Mouse (Mus musculus): ENCODE data around the gene Dcp1a.
A peak's percentile ranks its signal among the peaks of the same experiment; 100 is the strongest.
"Not testable (repeated sequence)": the region's sequence is repeated elsewhere in the genome, so short reads cannot be mapped to it uniquely, and the experiment has no call there.

The Dcp1a gene

DNA sequence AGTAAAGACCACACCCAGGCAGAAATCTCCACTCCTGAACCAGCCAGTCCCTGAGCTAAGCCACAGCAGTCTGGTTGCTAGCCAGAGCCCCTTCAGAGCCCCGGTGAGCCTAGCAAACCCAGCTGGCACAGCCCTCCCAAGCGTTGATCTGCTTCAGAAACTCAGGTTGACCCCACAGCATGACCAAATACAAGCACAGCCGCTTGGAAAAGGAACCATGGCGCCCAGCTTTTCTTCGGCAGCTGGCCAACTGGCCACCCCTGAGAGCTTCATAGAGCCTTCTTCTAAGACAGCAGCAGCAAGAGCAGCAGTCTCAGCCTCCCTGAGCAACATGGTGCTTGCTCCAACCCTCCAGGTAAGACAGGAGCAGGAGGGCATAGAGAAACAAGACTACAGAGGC, 40.0 kb downstream of the Dcp1a start:
- no peak for DNase-seq (ENCODE audit: low read depth)

DNA sequence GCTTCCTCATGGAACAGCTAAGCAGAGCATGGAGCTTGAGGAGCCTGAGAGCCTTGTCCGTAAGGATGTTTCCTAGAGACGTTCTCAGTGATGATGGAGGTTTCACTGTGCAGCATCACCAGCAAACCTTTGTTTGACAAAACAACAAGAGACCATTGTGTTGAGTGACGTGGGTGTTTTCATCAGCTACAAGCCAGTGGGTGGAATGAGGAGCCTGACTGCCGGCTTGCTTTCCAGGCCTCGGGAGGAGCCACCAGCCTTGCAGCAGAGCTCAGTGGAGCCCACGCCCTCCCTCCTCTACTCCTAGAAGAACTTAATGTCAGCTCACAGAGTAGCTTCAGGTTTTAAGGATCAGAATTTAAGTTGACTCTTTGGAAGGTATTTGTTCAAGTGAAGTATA, 44.0 kb downstream of the Dcp1a start:
- DNase-seq (ENCODE audit: low read depth) = no peak

DNA sequence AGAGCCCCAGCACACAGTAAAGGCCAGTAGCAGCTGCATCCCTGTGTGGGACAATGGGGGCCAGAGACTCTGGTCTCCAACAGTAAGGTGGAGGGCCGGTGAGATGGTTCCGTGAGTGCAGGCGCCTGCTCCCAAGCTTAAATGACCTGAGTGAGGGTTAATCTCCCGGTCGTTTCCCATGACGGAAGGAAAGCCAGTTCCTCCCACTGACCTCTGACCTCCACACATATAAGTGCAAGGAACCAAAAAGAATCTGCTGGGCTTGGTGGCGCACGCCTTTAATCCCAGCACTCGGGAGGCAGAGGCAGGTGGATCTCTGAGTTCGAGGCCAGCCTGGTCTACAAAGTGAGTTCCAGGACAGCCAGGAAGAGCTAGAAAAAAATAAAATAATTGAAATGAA, 49.1 kb downstream of the Dcp1a start:
- no peak for DNase-seq (ENCODE audit: low read depth)

DNA sequence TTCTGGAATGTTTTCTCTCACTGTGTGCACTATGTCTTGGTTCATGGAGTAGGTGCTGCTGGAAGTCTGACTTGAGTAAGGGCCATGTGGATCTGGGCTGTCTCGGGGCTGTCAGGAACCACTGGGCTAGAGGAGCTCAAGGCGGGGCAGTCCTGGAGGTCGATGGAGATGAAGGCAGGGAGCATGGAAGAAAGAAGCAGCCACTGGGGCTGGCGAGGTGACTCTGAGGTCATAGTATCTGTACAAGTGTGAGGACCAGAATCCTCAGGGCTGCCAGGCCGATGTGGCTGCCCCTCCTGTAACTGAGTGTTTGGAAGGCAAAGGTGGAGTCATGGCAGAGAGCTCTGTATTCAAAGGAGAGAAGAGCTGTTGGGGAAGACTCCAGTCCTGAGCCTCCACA, 49.6 kb downstream of the Dcp1a start:
- no peak for DNase-seq (ENCODE audit: low read depth)

DNA sequence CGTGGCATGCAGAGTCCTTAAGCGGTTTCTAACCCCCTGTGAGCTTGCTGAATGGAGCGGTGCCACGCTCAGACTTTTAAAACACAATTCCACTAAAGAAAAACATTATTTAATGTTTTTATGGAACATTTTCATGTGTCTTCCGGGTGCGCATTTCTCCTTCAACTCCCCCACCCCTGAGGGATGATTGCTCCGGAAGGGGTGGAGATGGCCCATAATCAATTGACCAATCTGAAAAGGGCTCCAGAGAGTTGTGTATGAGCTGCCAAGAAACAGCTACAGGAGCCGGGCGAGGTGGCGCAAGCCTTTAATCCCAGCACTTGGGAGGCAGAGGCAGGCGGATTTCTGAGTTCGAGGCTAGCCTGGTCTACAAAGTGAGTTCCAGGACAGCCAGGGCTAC, 50.1 kb downstream of the Dcp1a start:
- no peak for DNase-seq (ENCODE audit: low read depth)

DNA sequence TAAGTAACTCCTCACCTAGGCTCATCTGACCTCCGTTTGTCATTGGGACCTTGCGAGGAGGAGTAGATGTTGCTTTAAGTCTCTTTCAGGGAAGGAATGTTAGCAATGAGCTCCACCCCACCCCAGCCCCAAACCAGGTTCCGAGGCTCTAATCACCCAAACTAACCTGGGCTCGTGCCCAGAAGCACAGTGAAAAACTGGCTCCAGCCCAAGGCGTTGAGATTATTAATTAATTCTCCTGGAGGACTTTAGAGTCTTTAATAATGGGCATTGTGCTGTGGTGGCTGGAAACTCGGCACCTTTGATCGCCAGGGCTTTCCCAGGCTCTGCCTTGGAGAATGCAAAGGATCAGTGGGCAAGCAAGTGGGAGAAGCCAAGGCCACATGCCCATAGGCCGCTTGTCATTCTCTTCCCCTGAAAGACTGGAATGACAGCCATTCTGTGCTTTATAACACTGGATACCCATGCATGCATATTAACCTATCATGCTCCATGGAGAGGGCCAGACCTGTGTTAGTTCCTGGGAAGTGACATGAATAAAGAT, 51.5 kb downstream of the Dcp1a start:
- DNase-seq (ENCODE audit: low read depth) = no peak

DNA sequence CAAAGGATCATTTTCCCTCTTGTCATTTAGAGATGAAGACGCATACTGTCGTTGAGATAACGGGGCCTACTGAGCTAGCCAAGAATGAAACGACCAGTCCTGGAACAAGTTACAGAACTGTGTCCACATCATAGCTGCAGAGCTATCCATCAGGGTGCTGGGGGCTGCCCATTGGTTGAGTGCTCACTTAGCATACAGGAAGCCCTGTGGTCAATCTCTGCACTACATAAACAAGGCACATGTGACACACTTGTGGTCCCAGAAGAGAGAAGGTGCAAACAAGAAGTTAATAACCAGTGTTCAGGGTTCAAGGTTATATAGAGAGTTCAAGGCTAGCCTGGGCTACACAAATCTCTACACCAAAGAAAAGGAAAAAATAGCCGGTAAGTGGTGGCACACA, 52.1 kb downstream of the Dcp1a start:
- DNase-seq (ENCODE audit: low read depth) = no peak

DNA sequence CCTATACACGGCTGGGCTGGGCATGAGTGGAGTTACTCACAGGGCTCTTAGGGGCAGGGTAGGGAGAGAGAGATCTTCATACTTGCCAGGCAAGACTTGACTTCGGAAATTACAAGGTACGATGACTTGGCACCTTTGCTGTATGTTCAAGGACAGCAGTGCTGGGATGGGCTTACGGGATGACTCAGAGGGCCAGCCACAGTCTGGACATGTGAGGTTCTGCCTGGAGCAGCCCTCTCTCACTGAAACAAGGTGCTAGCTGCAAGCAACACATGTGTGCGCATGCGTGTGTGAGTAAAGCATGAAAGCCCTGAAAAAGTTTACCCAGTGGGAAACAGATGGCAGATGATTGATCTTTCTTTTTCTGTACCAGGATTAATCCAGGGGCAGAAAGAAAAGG, 52.6 kb downstream of the Dcp1a start:
- no peak for DNase-seq (ENCODE audit: low read depth)

DNA sequence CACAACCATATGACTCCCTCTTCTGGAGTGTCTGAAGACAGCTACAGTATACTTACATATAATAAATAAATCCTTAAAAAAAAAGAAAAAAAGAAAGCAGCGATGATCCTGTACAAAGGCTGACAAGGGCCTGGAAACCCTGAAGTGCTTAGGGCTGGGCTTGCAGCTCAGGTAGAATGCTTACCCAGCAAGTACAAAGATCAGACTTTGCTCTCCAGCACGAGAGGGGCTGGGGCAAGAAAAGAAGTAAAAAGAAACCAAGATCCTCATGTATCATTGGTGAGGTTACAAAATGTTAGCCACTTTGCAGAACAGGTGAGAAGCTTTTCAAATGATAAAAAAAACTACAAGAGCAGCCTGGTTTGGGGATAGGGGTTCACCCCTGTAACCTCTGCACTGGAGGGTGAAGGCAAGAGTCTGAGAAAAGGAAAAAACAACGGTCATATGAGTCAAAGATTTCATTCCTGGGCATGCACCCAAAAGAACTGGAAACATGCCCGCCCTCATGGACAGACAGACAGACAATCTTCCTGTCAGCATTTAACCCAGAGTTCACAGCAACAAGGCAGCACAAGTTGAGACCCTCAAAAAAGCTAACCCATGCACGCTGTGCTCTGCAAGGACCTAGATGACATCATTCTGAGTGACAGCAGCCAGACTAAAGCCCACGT, 54.6 kb downstream of the Dcp1a start:
- DNase-seq (ENCODE audit: low read depth) = no peak

DNA sequence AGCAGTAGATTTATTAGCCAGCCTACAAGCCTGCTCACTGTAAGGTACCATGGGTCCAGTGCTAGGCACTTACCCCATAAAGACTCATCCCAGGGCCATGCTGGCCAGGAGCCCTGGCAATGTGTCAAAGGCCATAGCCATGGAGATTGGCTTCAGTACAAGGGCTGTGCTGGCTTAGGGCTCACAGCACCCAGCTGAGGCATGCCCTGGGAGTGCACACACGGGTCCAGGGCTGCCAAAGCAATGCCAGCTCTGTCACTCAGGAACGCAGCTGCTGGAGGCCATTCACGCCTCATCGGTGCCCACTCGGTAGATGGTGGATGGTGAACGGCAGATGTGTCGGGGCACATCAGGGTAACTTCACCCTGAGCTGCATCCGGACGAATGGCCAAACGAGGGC, 62.2 kb downstream of the Dcp1a start:
- DNase-seq (ENCODE audit: low read depth) = no peak

DNA sequence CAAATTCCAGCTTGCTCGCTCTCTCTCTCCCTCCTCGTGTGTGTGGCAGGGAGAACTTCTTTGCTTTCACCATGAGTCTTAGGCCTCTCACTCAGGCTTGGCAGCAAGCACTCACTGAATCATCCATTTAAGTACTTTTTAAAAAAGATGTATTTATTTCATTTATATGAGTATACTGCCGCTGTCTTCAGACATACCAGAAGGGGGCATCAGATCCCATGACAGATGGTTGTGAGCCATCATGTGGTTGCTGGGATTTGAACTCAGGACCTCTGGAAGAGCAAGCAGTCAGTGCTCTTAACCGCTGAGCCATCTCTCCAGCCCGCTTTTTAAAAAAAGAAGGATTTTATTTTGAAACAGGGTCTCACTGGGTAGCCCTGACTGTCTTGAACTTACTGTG, 64.0 kb downstream of the Dcp1a start:
- not testable (repeated sequence) for DNase-seq (ENCODE audit: low read depth)

DNA sequence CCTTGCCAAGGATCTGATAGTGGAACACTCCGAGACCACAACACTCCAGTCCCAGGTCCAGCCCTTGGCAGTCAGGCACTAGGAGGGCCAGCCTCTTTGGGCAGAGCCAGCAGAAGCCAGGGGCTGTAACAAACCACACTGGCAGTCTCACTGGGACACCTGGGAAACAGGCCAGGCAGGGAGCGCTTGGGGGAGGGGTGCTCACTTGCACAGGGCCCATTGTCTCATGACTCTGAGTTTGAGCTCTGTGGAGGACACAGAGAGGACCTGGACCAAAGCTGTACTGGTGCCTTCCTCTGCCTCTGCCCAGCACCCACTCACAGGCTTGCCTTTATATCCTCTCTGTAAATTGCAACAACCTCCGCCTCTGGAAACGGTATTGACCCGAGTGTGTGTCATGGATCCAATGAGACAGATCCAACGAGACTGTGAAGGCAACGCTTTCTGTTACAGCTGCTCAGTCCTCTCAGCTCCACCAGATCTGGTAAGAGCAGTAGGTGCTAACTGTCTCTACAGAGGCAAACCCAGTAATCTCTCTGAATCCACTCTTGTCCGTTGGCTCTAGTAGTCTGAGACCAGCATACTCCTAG, 68.9 kb downstream of the Dcp1a start, which contains the start of gene Tkt:
Tkt (plus strand) TSS at position 229 of the 590 bp plus-strand sequence.
- no peak for DNase-seq (ENCODE audit: low read depth)

DNA sequence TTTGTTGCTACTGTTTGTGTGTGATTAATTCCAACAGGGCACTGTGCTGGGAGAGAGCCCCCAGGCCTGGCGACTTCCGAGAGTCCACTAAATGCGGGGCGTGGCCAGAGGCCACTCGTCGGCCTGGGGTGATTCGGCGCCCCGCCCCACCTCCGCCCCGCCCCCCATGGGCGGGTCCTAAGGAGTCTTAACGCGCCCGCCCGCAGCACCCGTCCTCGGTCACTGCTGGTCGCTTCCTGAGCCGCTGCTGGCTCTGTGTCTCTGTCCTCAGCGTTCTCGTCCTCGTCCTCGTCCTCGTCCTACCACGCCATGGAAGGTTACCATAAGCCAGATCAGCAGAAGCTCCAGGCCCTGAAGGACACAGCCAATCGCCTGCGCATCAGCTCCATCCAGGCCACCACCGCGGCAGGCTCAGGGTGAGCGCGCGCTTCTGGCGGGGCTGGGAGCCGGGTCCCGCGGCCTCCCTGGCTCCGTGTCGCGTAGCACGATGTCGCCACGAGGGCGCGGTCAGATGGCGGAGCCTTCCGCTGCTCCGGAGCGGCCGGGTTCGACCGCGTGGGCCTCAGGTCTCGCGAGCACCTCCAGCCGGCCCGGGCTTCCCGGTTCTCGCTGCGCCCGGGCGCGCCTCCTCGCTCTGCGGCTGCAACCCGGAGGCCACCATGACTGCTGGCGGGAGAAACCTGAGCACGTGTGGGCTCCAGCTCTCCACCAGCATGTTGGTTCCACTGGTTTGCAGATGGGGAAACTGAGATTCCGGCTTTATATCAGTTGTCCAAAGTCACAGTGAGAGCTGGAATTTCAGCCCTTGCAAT, 69.8 kb downstream of the Dcp1a start:
- DNase-seq (ENCODE audit: low read depth) = peak; percentile 94

DNA sequence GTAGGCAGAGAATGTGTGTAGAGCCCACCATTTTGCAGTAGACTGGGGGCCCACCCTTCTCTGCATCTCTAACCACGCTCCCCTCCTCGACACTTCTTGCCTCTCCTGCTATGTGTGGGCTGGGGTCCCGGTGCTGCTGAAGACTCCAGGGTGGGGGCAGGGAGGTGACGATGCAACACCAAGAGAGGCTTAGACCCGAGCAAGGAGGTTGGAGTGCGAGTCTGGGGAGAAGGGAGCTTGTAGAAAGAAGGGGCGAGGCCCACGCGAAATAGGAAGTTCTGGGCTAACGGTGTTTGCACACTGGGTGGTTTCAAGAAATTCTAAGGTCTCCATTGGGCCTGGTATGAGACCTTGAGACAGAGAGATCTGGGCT, 70.4 kb downstream of the Dcp1a start:
- DNase-seq (ENCODE audit: low read depth) = no peak

DNA sequence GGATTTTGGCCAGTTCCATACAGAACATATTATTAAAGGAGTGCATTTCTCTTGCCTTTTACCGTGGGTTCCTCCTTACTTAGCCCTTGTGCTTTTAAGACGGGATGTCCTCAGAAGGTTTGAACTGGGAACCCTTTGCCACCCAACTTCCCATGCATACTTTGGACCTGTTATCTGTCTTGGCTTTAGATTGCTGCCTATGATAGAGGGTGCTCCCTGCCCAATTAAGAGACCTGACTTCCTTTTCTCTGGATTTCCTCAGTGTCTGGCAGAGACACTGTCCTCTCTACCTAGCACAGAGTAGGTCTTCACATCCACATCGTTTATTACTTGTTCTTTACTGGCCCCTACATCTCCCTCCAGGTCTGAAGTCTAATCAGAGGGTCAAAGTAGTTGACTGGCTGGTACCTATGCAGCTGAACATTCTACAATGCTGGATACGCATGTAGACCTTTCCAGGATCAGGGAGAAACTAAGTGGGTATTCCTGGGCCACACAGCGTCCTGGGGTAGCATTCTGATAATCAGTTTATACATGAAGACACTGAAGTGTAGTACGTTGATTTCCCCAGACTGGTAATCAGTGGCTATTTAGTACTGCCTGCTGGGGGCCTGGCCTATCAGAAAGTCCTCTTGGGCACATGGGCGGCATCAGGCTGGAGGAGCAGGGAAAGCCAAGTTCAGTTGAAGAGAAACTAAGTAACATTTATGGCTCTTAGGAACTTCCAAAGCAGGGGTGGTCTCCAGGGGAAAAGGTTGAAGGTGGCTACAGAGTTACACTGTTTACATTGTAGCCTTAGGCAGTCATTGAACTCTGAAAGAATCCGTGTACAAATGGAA, 71.1 kb downstream of the Dcp1a start:
- peak; percentile 16 for DNase-seq (ENCODE audit: low read depth)

DNA sequence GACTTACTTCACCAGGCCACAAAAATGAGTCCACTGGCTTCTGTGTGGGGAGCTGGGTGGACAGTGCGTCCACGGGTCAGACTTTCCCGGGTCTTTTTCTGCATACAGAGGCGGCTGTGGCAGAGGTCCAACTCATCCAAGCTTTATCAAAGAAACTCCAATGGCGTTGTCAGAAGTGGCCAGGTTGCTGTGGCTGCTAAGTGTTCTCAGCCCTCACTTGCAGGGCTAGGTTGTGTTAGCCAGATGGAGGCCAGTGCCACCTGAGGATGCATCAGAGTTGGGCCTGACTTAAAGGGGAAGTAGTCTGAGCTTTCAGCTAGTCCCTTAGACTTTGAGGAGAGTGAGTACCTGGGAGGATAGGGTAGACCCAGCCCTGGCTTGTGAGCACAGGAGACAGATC, 72.2 kb downstream of the Dcp1a start:
- DNase-seq (ENCODE audit: low read depth) = no peak

DNA sequence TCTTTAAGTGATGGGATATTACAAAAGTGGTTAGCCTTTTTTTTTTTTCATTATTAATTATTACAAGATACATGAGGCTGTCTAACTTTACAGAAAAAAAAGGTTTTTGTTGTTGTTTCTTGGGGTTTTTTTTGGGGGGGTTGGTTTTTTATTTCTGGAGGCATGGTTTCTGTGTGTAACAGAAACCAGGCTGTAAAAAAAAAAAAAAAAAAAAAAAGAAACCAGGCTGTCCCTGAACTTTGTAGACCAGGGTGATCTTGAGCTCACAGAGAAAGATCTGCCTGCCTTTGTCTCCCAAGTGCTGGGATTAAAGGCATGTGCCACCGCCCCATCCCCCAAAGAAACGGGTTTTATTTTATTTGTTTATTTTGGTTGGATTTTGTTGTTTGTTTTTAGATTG, 72.6 kb downstream of the Dcp1a start:
- DNase-seq (ENCODE audit: low read depth) = no peak

DNA sequence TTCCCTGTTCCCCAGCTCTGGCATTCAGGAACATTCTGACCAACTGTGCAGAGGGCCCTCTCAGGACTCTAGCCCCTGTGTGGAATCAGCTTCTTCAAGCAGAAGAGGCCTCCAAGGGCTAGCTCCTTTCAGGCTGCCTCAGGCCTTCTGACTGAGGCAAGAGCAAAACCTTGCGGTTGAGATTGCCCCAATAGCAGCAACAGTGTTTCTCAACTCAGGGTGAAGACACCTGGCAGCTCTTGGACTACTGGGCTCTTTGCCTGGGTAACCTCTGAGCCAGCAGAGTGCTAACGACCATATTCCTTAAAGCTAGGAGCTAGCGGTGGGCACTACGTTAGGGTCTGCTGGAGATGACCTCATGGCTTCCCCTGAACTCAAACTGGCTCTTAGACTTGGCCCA, 73.8 kb downstream of the Dcp1a start:
- no peak for DNase-seq (ENCODE audit: low read depth)

DNA sequence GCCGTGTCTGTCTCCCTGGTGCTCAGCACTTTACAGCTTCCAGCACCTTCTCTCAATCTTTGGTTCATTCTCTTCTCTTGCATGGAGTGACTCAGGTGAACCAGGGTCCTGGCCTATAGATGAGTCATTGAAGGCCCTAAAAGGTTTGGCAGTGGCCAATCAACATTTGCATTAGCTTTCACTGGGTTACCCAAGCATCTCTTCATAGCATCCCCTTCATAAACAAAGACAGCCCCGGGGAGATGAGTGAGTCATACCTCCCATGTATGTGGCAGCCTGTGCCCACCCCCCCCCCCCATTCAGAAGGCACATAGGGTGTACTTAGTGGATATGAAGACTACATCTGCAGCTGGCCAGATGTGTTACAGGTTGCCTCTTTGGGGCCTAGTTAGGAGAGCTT, 77.3 kb downstream of the Dcp1a start:
- DNase-seq (ENCODE audit: low read depth) = no peak

DNA sequence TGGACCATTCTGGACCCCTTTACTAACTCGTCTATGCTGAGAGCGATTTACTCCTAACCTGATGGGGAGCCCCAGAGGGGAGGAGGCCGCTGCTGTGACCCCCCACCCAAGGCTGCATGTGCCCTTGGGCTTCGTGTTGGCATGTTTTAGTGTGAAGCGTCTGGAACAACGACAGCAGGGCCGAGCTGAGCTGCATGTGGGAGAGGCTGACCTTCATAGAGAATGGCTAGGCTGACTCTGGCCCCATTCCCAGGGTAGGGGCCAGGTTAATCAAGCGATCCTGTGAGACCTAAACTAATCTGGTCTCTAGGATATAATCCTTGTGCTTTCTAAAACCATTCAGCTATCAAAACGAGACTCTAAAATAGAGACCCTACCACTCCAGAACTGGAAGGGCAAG, 78.4 kb downstream of the Dcp1a start:
- no peak for DNase-seq (ENCODE audit: low read depth)

DNA sequence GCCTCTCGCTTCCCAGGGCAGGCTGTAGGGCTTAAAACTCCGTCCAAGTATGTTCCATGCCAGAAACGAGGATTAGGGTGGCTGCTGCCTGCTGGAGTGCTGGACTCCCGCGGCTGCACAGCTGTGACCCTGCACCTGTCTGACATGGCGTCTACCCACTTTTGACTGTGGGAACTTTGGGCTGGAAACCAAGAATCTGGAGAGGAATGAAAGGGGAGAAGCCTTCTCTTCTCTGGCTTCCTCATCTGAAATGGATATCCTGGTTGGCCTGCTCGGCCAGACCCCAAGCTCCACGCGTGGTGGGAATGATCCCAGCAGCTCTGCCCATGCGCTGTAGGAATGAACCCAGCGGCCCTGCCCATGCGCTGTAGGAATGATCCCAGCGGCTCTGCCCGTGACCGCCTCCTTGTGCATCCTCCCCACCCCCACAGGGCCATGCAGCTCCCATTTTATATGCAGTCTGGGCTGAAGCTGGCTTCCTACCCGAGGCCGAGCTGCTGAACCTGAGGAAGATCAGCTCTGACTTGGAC, 80.1 kb downstream of the Dcp1a start:
- no peak for DNase-seq (ENCODE audit: low read depth)

DNA sequence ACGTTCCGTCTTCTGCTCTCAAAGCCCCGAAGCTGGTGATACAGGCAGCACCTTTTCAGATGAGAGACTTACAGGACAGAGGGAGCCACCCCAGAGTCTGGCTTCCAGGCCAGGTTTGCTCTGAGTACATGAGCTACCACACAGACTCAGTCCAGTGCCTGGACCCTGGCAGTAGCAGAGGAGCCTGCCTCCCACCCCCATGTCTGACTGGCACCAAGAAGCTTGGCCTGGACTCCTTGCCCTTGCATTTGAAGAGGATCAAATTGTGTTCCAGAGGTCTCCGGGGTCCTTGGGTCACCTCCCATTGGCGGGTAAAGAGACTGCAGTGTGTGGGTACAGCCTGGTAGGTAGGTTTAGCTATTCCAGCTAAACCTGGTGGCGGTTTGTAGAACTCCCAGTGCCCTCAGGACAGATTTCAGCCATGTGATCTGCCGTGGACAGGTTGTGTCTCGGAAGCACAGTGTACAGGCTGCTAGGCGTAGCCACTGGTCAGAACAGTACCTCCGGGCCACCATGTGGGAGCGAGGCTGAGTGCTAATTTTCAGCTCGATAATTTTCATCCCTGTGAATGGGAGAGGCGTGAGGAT, 81.6 kb downstream of the Dcp1a start:
- DNase-seq (ENCODE audit: low read depth) = no peak
